Mouse (Mus musculus): ENCODE measurements at regions not wholly inside any gene's neighbourhood (a gene's known extent, or its start where the extent isn't known, plus 50 kb on each side); places are given as distances from the start of the nearest gene placed in this dataset.

- no peak for TF ChIP-seq POLR2A (IDR thresholded peaks at IDR 0.05; ENCODE audit: borderline replicate concordance, insufficient read depth, low read length)
- TF ChIP-seq CTCF (IDR thresholded peaks at IDR 0.05; ENCODE audit: borderline replicate concordance, insufficient read depth, low read depth, low read length), result no peak
Measured at GRCm38 (mm10) chr9:69687349-69688123, 73.2 kb downstream of the Foxb1 start.
